Mouse (Mus musculus) gastrocnemius, postnatal 4 days (tissue): Measurements from ENCODE around the gene Upf3b. TPM values are rescaled to one million over a fixed set of nuclear protein-coding genes. Genes with fewer than 3 reads are reported as not detected.
"Not testable (repeated sequence)": the region's sequence is repeated elsewhere in the genome, so short reads cannot be mapped to it uniquely, and the experiment has no call there.

Experiments used
- DNase-seq, 2 experiments: peaks; one replicate each; pipeline ENCODE4 v3.0.0; 2021 to 2022; ENCODE audit warnings: low spot score in 2 of 2, mixed read lengths in 2 of 2
- total RNA-seq, 2 experiments: library from RNA; stranded (reverse); gene quantifications; 2 replicates each; pipeline ENCODE4 v1.2.3; 2021

The Upf3b gene
- total RNA-seq, 2 experiments from 2014 or later: 10.9 to 14.7 TPM

- no peak for DNase-seq
These were observed 28.9 kb downstream of the Upf3b start for GRCm38 (mm10) chrX:37081194-37081593.

- not testable (repeated sequence) for DNase-seq
These were observed 29.8 kb downstream of the Upf3b start for GRCm38 (mm10) chrX:37080345-37080744.

GRCm38 (mm10) chrX:37076651-37077050, 33.5 kb downstream of the Upf3b start:
- DNase-seq: no peak

- DNase-seq: peak in 1 of 2 experiments; percentile 26
These were observed 35.7 kb downstream of the Upf3b start for GRCm38 (mm10) chrX:37074262-37074892.

GRCm38 (mm10) chrX:37068766-37069165, 41.4 kb downstream of the Upf3b start:
- no peak for DNase-seq

DNA sequence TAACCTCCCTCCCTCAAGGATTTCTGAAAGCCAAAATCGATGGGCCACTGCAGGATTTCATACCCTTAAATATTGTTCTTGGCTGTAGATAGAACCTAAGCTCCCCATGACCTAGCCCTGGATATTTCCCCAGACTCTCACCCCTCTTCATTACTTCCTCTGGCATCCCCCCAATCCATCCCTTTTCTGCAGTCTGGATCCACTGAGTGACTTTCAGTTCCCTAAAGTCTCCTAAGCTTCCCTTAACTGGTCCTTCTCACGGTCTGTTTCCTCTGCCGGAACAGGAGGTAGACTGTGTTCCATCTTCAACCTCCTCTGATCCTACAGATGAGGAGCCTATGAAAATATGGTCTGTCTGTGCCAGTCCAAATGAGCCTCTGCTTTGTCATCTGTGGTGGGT, 42.8 kb downstream of the Upf3b start:
- DNase-seq: no peak

DNA sequence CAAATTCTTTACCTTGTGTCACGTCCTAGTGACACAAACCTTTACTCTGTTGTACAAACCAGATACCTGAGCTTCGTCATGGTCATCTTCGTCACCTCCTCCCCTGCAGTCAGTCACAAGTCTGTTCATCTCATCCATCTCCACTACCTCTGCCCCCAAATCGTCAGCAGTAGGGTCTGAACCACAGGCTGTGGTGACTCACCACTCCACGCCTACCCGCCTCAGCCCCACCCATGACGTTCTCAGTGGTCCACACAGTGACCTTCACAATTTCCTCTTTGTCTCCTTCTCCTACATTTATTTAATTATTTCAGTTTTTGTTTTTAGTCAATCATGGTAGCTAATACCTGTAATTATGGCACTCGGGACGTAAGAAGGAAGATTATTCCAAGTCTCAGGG, 46.2 kb downstream of the Upf3b start:
- no peak for DNase-seq

- peak in 1 of 2 experiments; percentile 7 for DNase-seq
These were observed 61.0 kb downstream of the Upf3b start for GRCm38 (mm10) chrX:37048890-37049823.

DNA sequence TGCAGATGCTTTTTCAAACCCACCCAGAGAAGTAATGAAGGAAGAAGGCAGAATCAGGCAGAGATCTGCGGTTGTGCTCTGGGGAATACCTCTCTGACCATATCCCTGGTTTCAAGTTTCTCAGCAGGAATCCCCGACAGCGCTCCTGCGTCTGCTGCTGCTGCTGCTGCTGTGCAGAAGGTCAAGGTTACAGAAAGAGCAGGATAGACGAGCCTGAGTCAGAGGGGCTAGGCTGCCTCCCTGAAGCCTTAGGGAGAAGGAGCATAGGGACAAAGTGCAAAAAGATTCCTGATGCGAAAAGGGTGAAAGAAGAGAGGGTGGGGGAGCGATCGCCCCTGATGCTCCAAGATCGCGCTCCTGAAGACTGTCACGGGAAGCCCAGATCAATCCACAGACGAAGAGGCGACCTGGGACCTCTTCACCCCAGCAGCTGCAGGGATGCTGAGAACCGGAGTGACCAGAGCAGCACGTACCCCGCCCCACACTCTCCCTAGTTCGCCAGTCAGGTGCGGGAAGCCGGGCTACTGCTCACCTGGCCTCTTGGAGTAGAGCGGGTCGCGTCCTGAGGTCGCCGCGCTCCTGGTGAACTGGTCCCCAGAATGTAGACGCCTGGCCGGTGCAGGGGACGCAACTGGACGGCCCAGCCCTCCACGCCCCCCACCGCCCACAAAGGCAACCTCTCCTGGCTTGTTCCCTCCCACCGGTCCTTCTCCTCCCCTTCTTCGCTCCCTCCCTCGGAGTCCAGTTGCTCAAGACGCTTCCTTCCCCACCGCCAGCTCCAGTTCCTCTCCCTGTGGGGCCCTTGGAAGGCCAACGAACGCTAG, 61.8 kb downstream of the Upf3b start, which contains the start of gene Sowahd:
Gene Sowahd (plus strand): TSS at position 780 of the 824 bp plus-strand sequence.
- no peak for DNase-seq

- peak in 1 of 2 experiments; percentile 27 for DNase-seq
These were observed 67.4 kb downstream of the Upf3b start for GRCm38 (mm10) chrX:37042726-37043125.

Other genes with a start within 250 kb of the Upf3b start
- gene Ube2a, start 236.4 kb downstream of the Upf3b start, total RNA-seq: 10 to 100 TPM; 40.0 to 50.1 TPM
- gene C330007P06Rik, start 236.2 kb downstream of the Upf3b start, total RNA-seq: 10 to 100 TPM; 16.1 to 16.8 TPM
- gene Nkrf, start 207.4 kb downstream of the Upf3b start, total RNA-seq: 1 to 10 TPM; 3.5 to 4.1 TPM
- gene Sept6, start 118.5 kb downstream of the Upf3b start, total RNA-seq: 10 to 100 TPM; 24.9 to 26.2 TPM
- gene Sowahd, start 61.5 kb downstream of the Upf3b start, total RNA-seq: under 1 TPM in 1 of 2 experiments, not detected in 1; 0.34 TPM
- gene Rpl39, start 24.9 kb downstream of the Upf3b start, total RNA-seq: 100 to 1,000 TPM; 697 to 727 TPM
- 10 to 100 TPM; 11.2 to 12.5 TPM for gene Nkap, start 16.5 kb upstream of the Upf3b start, total RNA-seq
- gene Akap14, start 58.5 kb upstream of the Upf3b start, total RNA-seq: not detected
- gene Ndufa1, start 80.8 kb upstream of the Upf3b start, total RNA-seq: 100 to 1,000 TPM; 270 to 275 TPM
- 1 to 10 TPM; 2.5 to 3.6 TPM for gene Rnf113a1, start 80.9 kb upstream of the Upf3b start, total RNA-seq
- gene Gm9, start 100.7 kb upstream of the Upf3b start, total RNA-seq: not detected
- gene Rhox1, start 111.9 kb upstream of the Upf3b start, total RNA-seq: not detected
- gene Rhox2a, start 134.7 kb upstream of the Upf3b start, total RNA-seq: not detected
- gene Rhox3a, start 139.6 kb upstream of the Upf3b start, total RNA-seq: not detected
- not detected for gene Rhox4a, start 155.0 kb upstream of the Upf3b start, total RNA-seq